Mouse (Mus musculus): ENCODE results near the gene Ptpn4.

GRCm38 (mm10) chr1:119838241-119838640 is 828 bp upstream of the Ptpn4 start:
- TF ChIP-seq POLR2A (IDR thresholded peaks at IDR 0.05; ENCODE audit: control insufficient read depth, low read depth, low read length) (no peak), CTCF (IDR thresholded peaks at IDR 0.05; ENCODE audit: control insufficient read depth, insufficient read depth, insufficient replicate concordance, low read depth, low read length) (no peak)
